In the genomic region with DNA sequence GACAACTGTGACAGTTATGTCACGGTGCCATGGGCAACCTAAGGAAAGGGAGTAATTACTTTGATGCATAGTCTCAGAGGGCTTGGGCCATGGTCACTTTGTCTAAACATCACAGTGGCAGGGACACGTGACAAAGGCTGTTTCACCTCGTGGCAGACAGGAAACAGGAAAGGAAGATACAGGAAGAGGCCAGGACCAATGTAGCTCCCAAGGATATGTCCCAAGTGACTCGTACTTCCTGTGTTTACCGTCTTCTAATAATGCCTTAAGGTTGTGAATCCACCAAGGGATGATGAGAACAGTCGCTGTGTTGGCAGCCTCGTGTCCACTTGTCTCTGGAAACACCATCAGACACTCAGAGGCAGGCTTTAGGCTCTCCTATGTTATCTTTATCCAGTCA, we compare ENCODE assay signal across 17 mouse cellular contexts. TPM values are rescaled to one million over a fixed set of nuclear protein-coding genes. Genes with fewer than 3 reads are reported as not detected.
DNase-seq lines count a peak whose midpoint lies in the region; ATAC-seq lines count a peak whose summit lies in the region.
"Had no signal": no experiment of that assay in that cellular context is flagged by ENCODE, and none has a peak within 500 bp of the region (broad histone marks: within the 10 kb centered on the region; RNA-seq: fewer than 3 reads in every experiment).

No protein-coding gene starts in this region.

- intact Hi-C loops in heart, postnatal 25 days (cut with DNase I): no loop called here

- H3K4me3 ChIP-seq in megakaryocyte, embryonic 14.5 days (replicated peaks): peak overlapping the region; percentile 44
- H3K4me3 ChIP-seq: embryonic facial prominence, embryonic 10.5 days; forebrain, embryonic 15.5 days; hindbrain, embryonic 12.5 days; intestine, embryonic 15.5 days; layer of hippocampus, adult 2 months; limb, embryonic 13.5 days had no signal

- DNase-seq in heart, adult 18-20 months: peak; percentile 39 to 58
- DNase-seq in heart, postnatal 25 days (ENCODE audit: low spot score): no peak
- peak; percentile 12 for DNase-seq in kidney, postnatal 14 days
- DNase-seq in lung, postnatal 4 days: peak; percentile 28 to 38
- no peak for DNase-seq in layer of hippocampus, adult 9-10 months (ENCODE audit: low spot score)
- no peak for DNase-seq in thymus, postnatal 25 days
- DNase-seq: adrenal gland, postnatal 10 days; cerebellum, adult 18-20 months; spleen, adult 18-20 months had no signal

- peaks cover 33% of the 10 kb centered on the region for H3K4me1 ChIP-seq in megakaryocyte, embryonic 14.5 days
- H3K4me1 ChIP-seq: forebrain, embryonic 15.5 days; hindbrain, embryonic 12.5 days; intestine, embryonic 15.5 days had no signal

- ATAC-seq in megakaryocyte, adult 5-6 weeks (ENCODE audit: poor library complexity, severe bottlenecking): no peak
- ATAC-seq: forebrain, embryonic 15.5 days; intestine, embryonic 15.5 days had no signal

- no peaks in the 10 kb centered on the region for H3K9me3 ChIP-seq in megakaryocyte, embryonic 14.5 days
- H3K9me3 ChIP-seq: embryonic facial prominence, embryonic 10.5 days; forebrain, embryonic 15.5 days; hindbrain, embryonic 12.5 days; intestine, embryonic 15.5 days; limb, embryonic 13.5 days had no signal

- H3K27me3 ChIP-seq in megakaryocyte, embryonic 14.5 days (replicated peaks): no peaks in the 10 kb centered on the region
- H3K27me3 ChIP-seq: forebrain, embryonic 15.5 days; hindbrain, embryonic 12.5 days; intestine, embryonic 15.5 days; limb, embryonic 13.5 days had no signal

- peaks cover 16% of the 10 kb centered on the region for H3K36me3 ChIP-seq in megakaryocyte, embryonic 14.5 days (replicated peaks; ENCODE audit: low read length)
- H3K36me3 ChIP-seq: forebrain, embryonic 15.5 days; hindbrain, embryonic 12.5 days had no signal

RNA-seq across cellular contexts. Expression of gene Fam114a1, which starts 16.1 kb away (rescaled TPM):
- total RNA-seq in heart, adult 18-20 months (2021): 10 to 100 TPM; 12.3 to 15.6 TPM
- 10 to 100 TPM; 19.1 to 19.4 TPM for total RNA-seq in heart, postnatal 25 days (2021)
- polyA plus RNA-seq in megakaryocyte, embryonic 14.5 days (2012; ENCODE audit: insufficient read depth, low replicate concordance): 0.29 TPM in 1 of 2 replicates, not detected in the other
- 5.8 and 6.4 TPM in 2 replicates for total RNA-seq in megakaryocyte, adult 5-6 weeks (2015)
- total RNA-seq in megakaryocyte, adult 5-6 weeks (2017): 10.0 and 13.5 TPM in 2 replicates

RNA-seq across cellular contexts. Expression of gene Tlr6, which starts 26.1 kb away (rescaled TPM):
- total RNA-seq in heart, adult 18-20 months (2021): under 1 TPM; 0.51 to 0.60 TPM
- 1 to 10 TPM in 1 of 2 experiments, under 1 TPM in 1; 0.73 to 1.1 TPM for total RNA-seq in heart, postnatal 25 days (2021)
- polyA plus RNA-seq in megakaryocyte, embryonic 14.5 days (2012; ENCODE audit: insufficient read depth, low replicate concordance): not detected in 2 replicates
- 14.0 and 14.2 TPM in 2 replicates for total RNA-seq in megakaryocyte, adult 5-6 weeks (2015)
- 8.7 and 10.6 TPM in 2 replicates for total RNA-seq in megakaryocyte, adult 5-6 weeks (2017)

RNA-seq across cellular contexts. Expression of gene Tlr1, which starts 52.6 kb away (rescaled TPM):
- total RNA-seq in heart, adult 18-20 months (2021): 1 to 10 TPM in 1 of 2 experiments, under 1 TPM in 1; 0.37 to 1.4 TPM
- total RNA-seq in heart, postnatal 25 days (2021): under 1 TPM; 0.73 to 0.78 TPM
- polyA plus RNA-seq in megakaryocyte, embryonic 14.5 days (2012; ENCODE audit: insufficient read depth, low replicate concordance): 0.31 TPM in 1 of 2 replicates, not detected in the other
- 13.8 and 16.1 TPM in 2 replicates for total RNA-seq in megakaryocyte, adult 5-6 weeks (2015)
- total RNA-seq in megakaryocyte, adult 5-6 weeks (2017): 9.4 and 10.7 TPM in 2 replicates

Comparison
In these comparisons a context has a peak if more than half of its experiments do, and no peak if none do; other contexts are left out.
1. DNase-seq: peak in heart, adult 18-20 months (2 of 2), kidney, postnatal 14 days (single experiment) and lung, postnatal 4 days (2 of 2); none in heart, postnatal 25 days (single experiment), layer of hippocampus, adult 9-10 months (single experiment) and thymus, postnatal 25 days (single experiment).
2. RNA of gene Tlr6, which starts 26.1 kb away (total RNA-seq): 8.7 to 14.2 TPM in megakaryocyte, adult 5-6 weeks; 0.73 to 1.1 TPM in heart, postnatal 25 days and 0.51 to 0.60 TPM in heart, adult 18-20 months; every median in the first group is over 4 times any median in the second.
3. RNA of gene Tlr1, which starts 52.6 kb away (total RNA-seq): 9.4 to 16.1 TPM in megakaryocyte, adult 5-6 weeks; 0.37 to 1.4 TPM in heart, adult 18-20 months and 0.73 to 0.78 TPM in heart, postnatal 25 days; every median in the first group is over 4 times any median in the second.